Mouse (Mus musculus): ENCODE results near the gene Bcl3.

Gene Bcl3

GRCm38 (mm10) chr7:19831837-19832236 is 9.3 kb upstream of the Bcl3 start:
- no peak for DNase-seq

GRCm38 (mm10) chr7:19830682-19831156 is 8.1 kb upstream of the Bcl3 start:
- DNase-seq, result peak; percentile 94

- no peak for DNase-seq
Observed at GRCm38 (mm10) chr7:19829694-19830093, 7.1 kb upstream of the Bcl3 start.

GRCm38 (mm10) chr7:19826756-19827155 is 4.2 kb upstream of the Bcl3 start:
- no peak for DNase-seq

GRCm38 (mm10) chr7:19824182-19824973 is 1.8 kb upstream of the Bcl3 start:
- DNase-seq, result peak; percentile 93

- DNase-seq, result peak; percentile 29
Observed at GRCm38 (mm10) chr7:19823256-19824181, 949 bp upstream of the Bcl3 start.

- no peak for DNase-seq
Observed at GRCm38 (mm10) chr7:19822193-19822592, 377 bp downstream of the Bcl3 start.

GRCm38 (mm10) chr7:19821633-19822032 is 937 bp downstream of the Bcl3 start:
- no peak for DNase-seq

- no peak for DNase-seq
Observed at GRCm38 (mm10) chr7:19820347-19821048, 2.1 kb downstream of the Bcl3 start.

GRCm38 (mm10) chr7:19818875-19819274 is 3.7 kb downstream of the Bcl3 start:
- DNase-seq, result no peak

- no peak for DNase-seq
Observed at GRCm38 (mm10) chr7:19818440-19818839, 4.1 kb downstream of the Bcl3 start.

- peak; percentile 65 for DNase-seq
Observed at GRCm38 (mm10) chr7:19817382-19818105, 5.0 kb downstream of the Bcl3 start.

- peak; percentile 92 for DNase-seq
Observed at GRCm38 (mm10) chr7:19816224-19816771, 6.3 kb downstream of the Bcl3 start.

- DNase-seq, result no peak
Observed at GRCm38 (mm10) chr7:19815296-19816223, 7.0 kb downstream of the Bcl3 start.

- DNase-seq, result no peak
Observed at GRCm38 (mm10) chr7:19813579-19814122, 8.9 kb downstream of the Bcl3 start.

- no peak for DNase-seq
Observed at GRCm38 (mm10) chr7:19813161-19813560, 9.4 kb downstream of the Bcl3 start.

- DNase-seq, result peak; percentile 75
Observed at GRCm38 (mm10) chr7:19811114-19811513, 11.5 kb downstream of the Bcl3 start.

- DNase-seq, result peak; percentile 36
Observed at GRCm38 (mm10) chr7:19809369-19809768, 13.2 kb downstream of the Bcl3 start.

GRCm38 (mm10) chr7:19806356-19806969 is 16.1 kb downstream of the Bcl3 start:
- DNase-seq, result no peak

- peak; percentile 75 for DNase-seq
Observed at GRCm38 (mm10) chr7:19802995-19803394, 19.6 kb downstream of the Bcl3 start.
